Mouse (Mus musculus): ENCODE results near the gene Nrp1.
A peak's percentile ranks its signal among the peaks of the same experiment; 100 is the strongest.

Gene Nrp1

DNA sequence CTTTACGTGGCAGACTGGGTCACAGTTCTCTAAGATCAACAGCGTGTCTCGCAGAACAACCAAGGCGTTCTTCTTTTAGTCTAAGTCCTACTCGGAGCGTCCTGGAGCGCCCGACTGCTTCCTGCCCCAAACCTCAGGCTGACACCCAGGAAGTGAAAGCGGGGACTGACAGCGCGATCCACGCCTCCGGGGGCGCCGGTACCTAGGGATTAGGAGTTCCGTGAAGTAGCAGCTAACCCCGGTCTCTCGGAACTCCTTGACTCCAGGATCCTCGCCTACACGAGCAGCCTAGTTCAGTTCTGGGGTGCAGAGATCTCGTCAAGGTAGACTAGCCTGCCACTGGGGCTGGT, at the start of gene Nrp1:
TSS of gene Nrp1 (plus strand) at position 199 of the 350 bp plus-strand sequence.
- DNase-seq = peak; percentile 44

- DNase-seq = no peak
Measured at GRCm38 (mm10) chr8:128320797-128321196, 37.6 kb upstream of the Nrp1 start.

DNA sequence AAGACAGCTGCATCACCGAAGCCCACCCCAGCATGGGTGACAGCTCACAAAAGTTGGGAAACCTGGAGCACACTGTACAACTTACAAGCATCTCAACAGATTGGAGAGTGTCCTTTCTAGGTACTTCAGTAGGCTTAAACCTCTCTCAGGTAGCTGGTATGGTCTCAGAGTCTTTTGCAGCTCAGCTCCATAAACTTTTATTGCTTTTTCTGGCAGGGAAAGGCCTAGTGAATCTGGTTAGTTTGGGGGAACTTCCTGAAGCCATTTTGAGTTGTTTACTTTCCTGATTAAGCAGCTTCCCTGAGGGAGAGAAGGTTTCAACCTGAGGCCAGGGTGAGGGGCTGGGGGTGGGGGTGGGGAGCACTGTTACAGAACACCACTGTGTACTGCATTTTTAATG, 31.1 kb upstream of the Nrp1 start:
- no peak for DNase-seq

DNA sequence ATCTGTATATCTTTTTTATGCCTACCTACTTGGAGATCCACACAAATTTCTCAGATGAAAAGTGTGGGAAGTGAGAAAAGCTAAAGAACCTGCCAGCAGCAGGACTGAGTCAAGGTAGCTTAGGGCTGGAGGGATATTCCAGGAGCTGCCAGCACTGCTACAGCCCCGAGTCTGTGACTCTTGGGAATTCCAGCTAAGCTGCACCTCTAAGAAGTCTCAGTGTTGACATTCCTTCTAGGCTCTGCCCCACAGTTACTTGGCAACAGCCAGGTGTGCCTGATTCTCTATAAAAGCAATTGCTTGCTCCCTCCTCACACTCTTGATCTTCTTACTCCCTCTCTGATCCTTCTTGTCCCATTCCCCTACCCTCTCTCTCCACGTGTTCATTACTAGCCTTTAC, 30.5 kb upstream of the Nrp1 start:
- no peak for DNase-seq

DNA sequence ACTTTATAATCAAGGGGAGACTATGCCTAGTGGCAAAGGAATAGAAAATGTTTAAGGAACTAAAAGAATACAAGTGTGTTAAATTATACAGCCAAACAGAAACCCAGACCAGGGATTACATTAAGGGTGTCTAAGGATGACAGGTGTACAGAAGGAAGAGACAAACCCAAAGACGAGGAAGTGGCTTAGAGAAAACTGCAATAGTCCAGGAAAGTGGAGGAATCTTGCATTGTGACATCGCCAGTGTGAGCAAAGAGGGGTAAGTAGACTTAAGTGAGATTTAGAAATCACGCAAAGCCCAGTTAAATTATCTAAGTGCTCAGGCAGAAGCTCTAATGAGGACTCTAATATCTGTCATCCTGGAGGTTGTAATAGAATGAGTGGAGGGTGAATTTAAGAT, 28.9 kb upstream of the Nrp1 start:
- DNase-seq = no peak

DNA sequence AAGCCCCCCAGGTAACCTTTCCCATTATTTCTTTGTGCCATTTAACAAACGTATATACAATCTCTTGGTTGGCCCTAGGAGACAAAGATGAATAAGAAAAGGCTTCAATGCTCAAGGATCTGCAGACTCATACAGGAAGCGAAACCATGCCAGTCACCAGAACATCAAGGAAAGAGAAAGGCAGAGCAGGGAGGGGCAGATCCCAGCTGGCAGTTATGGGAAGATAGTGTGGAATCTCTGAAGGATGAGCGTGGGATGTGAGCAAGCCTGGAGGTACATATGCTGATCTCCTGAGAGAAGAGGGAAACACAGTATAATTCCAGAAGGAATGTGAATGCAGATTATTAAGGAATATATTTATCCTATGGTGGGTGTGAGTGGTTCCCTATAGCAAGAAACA, 22.4 kb upstream of the Nrp1 start:
- no peak for DNase-seq

DNA sequence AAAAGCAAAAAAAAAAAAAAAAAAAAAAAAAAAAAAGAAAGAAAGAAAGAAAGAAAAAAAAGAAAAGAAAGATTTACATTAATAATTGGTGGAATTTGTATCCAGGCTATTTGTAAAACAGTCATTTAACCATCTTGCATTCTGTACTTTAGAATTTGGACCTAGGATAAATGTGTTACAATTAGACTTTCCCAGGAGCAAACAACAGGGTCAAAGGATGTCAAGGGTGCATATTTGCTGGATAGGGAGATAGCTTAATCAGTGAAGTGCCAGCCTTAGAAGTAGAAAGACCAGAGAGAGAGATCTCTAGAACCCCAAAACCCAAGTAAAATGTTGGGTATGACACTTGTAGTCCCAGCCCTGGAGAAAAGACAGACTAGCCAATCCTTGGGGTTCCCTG, 19.5 kb upstream of the Nrp1 start:
- DNase-seq = no peak

GRCm38 (mm10) chr8:128339521-128339920, 18.9 kb upstream of the Nrp1 start:
- no peak for DNase-seq

DNA sequence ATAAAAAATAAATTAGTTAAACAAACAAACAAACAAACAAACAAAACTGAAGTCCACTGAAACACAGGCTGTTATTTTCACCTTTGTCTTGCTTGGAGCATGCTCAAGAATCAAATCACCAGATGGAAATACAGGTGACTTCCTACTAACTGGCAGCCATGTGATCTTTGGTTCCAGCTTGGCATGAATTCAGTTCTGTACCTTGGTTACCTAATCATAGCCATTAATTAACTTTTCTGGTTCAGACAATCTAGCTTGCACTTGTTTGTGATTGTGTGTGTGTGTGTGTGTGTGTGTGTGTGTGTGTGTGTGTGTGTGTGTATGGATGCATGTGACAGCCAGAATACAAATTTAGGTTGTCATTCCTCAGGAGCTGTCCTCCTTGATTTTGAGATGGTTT, 8.0 kb upstream of the Nrp1 start:
- no peak for DNase-seq

- DNase-seq = no peak
Measured at GRCm38 (mm10) chr8:128351211-128351610, 7.2 kb upstream of the Nrp1 start.

- no peak for DNase-seq
Measured at GRCm38 (mm10) chr8:128352821-128353220, 5.6 kb upstream of the Nrp1 start.

DNA sequence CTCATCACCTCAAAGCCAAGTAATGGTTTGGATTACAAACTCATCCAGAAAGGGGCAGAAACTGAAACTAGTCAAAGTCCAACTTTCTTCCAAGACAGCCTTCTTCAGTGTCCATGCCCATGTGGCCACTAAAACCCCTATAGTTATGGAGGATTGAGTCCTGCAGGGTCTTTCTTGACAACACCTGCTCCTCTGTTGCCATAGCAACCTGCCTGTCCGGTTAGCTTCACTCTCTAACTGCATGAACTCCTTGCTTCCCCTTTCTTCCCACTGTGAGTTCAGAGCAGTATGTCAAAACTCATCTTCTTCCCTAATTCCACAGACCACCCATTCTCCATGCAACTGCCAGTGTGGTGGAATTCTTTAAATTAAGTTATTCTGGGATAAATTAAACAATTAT, 4.4 kb upstream of the Nrp1 start:
- no peak for DNase-seq

DNA sequence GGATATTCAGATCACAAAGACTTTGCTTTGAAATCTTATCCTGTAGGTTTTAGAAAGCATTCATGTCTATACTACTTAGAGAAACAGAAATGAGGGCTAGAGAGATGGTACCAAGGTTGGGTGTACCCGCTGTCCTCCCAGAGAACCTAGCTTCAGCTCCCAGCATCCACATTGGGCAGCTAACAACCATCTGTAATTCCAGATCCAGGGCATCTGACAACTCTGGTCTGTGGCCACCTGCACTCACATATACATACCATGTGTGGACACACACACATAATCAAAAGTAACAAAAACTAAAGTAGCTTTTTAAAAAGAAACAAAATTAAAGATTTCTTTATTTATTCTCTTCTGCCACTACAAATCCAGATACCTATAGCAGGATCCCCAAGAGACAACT, 3.3 kb upstream of the Nrp1 start:
- no peak for DNase-seq

GRCm38 (mm10) chr8:128356170-128356569, 2.2 kb upstream of the Nrp1 start:
- no peak for DNase-seq

- peak; percentile 70 for DNase-seq
Measured at GRCm38 (mm10) chr8:128356796-128357539, 1.4 kb upstream of the Nrp1 start.

DNA sequence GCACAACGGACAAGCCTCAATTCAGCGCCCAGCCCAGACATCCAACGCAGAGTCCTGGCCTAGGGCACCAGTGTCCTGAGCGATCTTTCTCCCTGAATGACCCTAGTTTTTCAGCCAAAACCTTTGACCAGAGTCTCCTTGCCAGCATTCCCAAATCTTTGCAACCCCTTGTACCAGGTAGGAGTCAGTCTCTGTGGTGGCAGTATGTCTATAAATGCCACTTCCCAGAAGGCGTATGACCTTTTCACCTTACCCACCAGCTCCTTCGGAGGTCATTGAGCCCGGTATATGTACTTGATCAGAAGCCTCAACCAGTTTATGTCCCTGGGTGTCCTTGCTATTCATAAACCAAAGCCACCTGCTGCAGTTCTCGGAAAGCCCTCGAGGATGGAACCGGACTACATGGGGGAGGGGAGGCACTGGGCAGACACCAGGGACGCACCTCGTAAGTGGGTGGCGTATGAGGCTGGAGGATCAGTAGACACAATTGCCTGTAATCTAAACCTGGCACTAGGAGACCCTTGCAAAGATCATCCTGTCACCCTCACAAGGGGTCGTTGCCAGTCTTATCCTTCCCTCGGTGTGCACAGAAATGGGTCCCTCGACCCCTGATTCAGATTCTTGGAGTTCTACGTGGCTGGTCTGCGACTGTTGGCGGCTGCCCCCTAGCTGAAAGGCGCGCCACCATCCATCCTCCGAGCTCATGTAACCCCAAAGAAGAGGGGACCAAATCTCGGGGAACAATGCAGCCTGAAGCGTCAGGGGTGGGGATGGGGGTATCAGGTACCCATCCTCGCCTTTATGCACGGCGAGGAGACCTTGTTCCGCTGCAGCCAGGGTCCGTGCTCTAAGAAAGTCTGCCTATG, 631 bp upstream of the Nrp1 start:
- DNase-seq = peak; percentile 70

DNA sequence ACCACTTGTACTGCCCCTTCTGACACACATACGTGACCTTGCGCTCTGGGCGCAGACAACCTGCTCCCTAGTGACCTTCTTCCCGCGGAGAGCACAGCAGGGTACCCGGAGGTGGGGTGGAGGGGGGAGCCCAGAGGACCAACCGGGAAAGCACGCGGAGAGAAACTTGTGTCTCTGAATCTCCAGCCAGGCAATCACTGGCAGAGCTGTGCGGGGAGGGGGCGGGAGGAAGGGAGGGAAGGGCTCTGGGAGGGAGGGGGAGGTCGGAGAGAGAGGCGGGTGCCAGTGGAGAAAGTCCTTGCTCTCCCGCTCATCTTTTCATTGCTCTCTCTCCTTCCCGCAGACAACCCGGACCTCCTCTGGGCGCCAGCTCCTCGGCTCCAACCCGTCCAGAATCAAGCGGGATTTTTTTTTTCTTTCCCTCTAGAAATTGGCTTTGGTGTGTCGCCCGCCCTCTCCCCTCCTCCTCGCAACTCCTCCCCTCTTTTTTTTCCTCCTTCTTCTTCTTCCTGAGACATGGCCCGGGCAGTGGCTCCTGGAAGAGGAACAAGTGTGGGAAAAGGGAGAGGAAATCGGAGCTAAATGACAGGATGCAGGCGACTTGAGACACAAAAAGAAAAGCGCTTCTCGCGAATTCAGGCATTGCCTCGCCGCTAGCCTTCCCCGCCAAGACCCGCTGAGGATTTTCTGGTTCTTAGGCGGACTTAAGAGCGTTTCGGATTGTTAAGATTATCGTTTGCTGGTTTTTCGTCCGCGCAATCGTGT, 534 bp downstream of the Nrp1 start:
- peak; percentile 53 for DNase-seq

DNA sequence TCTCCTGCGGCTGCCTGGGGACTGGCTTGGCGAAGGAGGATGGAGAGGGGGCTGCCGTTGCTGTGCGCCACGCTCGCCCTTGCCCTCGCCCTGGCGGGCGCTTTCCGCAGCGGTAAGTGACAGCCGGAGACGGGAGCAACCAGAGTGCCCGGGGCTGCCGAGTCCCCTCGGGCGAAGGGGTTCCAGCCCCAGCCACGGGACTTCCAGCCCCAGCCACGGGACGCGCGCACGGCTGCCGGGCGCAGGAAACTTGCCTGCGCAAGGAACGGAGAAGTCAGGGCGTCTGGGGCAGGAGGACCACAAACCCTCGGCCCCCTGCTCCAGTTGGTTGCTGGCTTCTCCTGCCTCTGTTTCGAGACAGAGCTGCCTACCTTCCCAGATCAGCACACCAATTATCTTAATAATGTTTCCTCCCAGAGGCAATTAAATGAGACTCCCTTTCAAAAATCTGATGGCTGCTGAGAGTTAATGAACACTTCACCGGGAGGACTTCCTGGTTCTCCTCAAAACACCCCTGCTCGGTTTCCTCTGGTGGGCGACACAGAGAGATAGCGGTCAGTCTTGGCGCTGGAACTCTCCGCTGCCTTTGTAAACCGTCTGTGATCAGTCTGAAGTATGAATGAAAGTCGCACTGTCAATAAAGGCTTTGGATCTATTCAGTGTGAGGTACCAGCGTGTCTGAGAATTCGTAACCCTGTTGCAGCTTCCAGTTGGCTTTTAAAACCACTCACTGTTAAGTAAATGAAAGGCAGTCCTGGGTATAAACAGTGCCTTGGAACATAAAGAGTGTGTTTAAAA, 1.3 kb downstream of the Nrp1 start:
- DNase-seq = peak; percentile 44

DNA sequence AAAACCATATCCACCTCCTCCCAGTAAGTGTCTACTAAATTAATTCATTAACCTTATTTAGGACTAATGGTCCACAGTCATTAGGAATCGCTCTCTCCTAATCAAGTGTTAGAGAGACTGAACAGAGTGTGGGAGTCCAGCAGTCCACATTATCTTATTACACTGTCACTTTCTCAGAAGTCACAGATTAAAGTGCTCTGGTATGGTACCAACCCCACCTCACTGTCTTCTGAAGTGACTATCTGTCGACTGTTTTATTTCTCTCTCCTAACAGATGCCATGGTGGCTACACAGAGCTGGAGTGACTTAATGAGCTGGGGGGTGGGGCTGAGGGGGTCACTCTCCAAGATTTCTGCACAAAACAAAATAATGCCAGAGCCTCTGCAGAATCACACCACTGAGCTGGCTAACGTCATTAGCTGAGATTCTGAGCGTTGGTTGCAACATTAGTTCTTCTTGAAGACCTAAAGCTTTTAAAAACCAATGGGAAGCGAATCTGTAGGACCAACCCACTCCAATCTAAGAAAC, 3.0 kb downstream of the Nrp1 start:
- no peak for DNase-seq

DNA sequence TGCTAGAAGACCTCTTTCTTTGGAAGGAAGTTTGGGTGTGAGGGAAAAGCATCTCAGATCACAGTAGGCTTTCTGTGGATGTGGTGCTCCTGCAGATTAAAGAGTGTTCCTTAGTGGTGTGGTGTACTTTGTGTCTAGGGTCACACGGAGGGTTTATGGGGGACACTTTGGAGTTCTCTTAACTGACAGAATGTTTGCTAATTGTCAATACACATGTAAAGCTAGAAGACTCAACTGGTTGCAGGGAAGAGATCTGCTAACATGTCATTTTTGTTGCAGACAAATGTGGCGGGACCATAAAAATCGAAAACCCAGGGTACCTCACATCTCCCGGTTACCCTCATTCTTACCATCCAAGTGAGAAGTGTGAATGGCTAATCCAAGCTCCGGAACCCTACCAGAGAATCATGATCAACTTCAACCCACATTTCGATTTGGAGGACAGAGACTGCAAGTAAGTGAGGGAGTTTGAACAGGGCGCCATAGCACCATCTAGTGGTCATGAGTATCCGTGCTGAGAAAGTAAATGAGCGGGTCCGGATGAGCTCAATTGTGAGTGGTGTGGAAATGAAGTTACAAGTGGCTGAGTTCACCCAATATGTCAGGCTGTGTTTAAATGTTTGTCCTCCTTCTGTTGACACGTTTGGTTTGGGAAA, 4.7 kb downstream of the Nrp1 start:
- DNase-seq = peak; percentile 77

- DNase-seq = no peak
Measured at GRCm38 (mm10) chr8:128370496-128370895, 12.1 kb downstream of the Nrp1 start.

DNA sequence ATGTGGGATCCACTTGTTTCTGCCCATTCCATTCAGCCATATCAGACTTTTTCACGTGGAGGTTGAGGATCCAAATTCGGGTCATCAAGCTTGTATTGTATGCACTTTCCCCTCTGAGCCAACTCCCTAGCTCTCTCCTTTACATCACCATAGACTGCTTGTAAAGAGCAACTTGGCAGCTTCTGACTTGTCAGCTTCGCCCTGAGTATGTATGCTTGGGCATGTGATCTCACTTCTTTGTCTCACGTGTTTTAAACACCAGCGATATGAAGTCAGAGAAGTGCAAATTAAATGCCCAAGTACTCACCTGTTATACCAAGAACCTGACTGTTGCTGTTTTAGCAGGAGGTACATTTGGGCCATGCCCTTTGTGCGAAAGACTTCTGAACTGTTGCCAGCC, 12.6 kb downstream of the Nrp1 start:
- no peak for DNase-seq
